Mouse (Mus musculus): ENCODE results near the gene Bcl11a.

GRCm38 (mm10) chr11:24062495-24063096 is 15.3 kb upstream of the Bcl11a start:
- TF ChIP-seq CTCF (IDR thresholded peaks at IDR 0.05; ENCODE audit: low read depth, low read length) (no peak), POLR2A (IDR thresholded peaks at IDR 0.05; ENCODE audit: borderline replicate concordance, low read depth, low read length) (no peak)

Measured in bone marrow macrophage, adult 2 months (primary cell).